Mouse (Mus musculus): ENCODE results near the gene Pip4k2b.

GRCm38 (mm10) chr11:97737600-97737999 is 6.9 kb downstream of the Pip4k2b start:
- TF ChIP-seq MYOD1 (IDR thresholded peaks at IDR 0.05; ENCODE audit: control insufficient read depth, insufficient read length, low read depth) (no peak), CTCF (IDR thresholded peaks at IDR 0.05; ENCODE audit: control insufficient read depth, insufficient read depth, insufficient read length) (no peak)

All from C2C12 (cell line).